Mouse (Mus musculus) erythroblast, embryonic 14.5 days (primary cell): ENCODE measurements around the gene Gm17622.

Source experiments
- GATA1 ChIP-seq: IDR thresholded peaks from 2 replicates; pipeline ENCODE4 v1.6.1; 2012; ENCODE audit warnings: low read length, inconsistent platforms, mixed read lengths
- TAL1 ChIP-seq: IDR thresholded peaks from 3 replicates; pipeline ENCODE4 v1.6.1; 2012; ENCODE audit warnings: low read length, inconsistent platforms, mixed read lengths

DNA sequence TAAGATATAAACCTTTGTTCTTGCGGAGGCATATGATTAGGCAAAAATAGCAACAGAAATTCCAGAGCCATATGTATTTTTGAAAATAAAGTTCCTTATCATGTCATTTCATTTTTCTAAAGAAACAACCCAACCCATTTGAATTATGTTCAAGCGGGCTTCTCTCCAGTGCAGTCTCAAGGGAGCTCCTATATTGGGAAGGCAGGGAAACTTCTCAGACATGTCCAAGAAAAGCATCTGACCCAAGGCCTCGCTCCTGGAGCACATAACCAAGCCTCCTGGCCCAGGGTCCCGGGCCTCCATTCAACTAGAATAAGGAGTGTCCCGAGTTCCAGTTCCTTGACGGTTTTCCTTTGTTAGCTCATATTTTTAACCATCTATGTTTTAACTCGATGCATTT is 39.7 kb upstream of the Gm17622 start:
- TF ChIP-seq GATA1 (no peak), TAL1 (no peak)
